Mouse (Mus musculus) embryonic facial prominence, embryonic 11.5 days (tissue): ENCODE results near the gene Slc38a9. TPM values are rescaled to one million over a fixed set of nuclear protein-coding genes. Genes with fewer than 3 reads are reported as not detected.
"Not testable (repeated sequence)": the region's sequence is repeated elsewhere in the genome, so short reads cannot be mapped to it uniquely, and the experiment has no call there.

ENCODE experiments used
- ATAC-seq: fragments of 200-750 bp; cut with Nextera tagmentation; replicated peaks from 2 replicates; pipeline ENCODE4 v1.8.0; 2017; ENCODE audit warnings: low read depth; ENCODE audit not compliant: insufficient number of reproducible peaks, low FRiP score, low TSS enrichment
- DNase-seq: peaks from one replicate; pipeline ENCODE4 v3.0.0-alpha.2; 2015; ENCODE audit warnings: low spot score
- H3K27ac ChIP-seq: fragments of 300-500 bp; sonication (generic); replicated peaks from 2 replicates; pipeline ENCODE4 v1.5.1; 2014; ENCODE audit warnings: mild to moderate bottlenecking, low read depth, low read length, control low read depth
- H3K27me3 ChIP-seq: fragments of 300-500 bp; sonication (generic); 2 replicates; pipeline ENCODE4 v1.6.1; 2014; ENCODE audit warnings: mild to moderate bottlenecking, low read length, moderate library complexity, mixed read lengths; ENCODE audit not compliant: control insufficient read depth, insufficient read depth
- H3K36me3 ChIP-seq: fragments of 300-500 bp; sonication (generic); replicated peaks from 2 replicates; pipeline ENCODE4 v1.6.1; 2014; ENCODE audit warnings: low read depth, mild to moderate bottlenecking, low read length, moderate library complexity, mixed read lengths; ENCODE audit not compliant: control insufficient read depth, insufficient read depth
- H3K4me1 ChIP-seq: fragments of 300-500 bp; sonication (generic); 2 replicates; pipeline ENCODE4 v1.6.1; 2014; ENCODE audit warnings: low read length, mixed read lengths; ENCODE audit not compliant: control insufficient read depth, insufficient read depth
- H3K4me2 ChIP-seq: fragments of 300-500 bp; sonication (generic); 2 replicates; pipeline ENCODE4 v1.6.1; 2014; ENCODE audit warnings: low read depth, mild to moderate bottlenecking, control low read depth, low read length, moderate library complexity
- H3K4me3 ChIP-seq: fragments of 300-500 bp; sonication (generic); 2 replicates; pipeline ENCODE4 v1.5.1; 2014; ENCODE audit warnings: low read depth, low read length, control low read depth
- H3K9ac ChIP-seq: fragments of 300-500 bp; sonication (generic); replicated peaks from 2 replicates; pipeline ENCODE4 v1.6.1; 2014; ENCODE audit warnings: mild to moderate bottlenecking, control low read depth, low read length
- H3K9me3 ChIP-seq: fragments of 300-500 bp; sonication (generic); replicated peaks from 2 replicates; pipeline ENCODE4 v1.6.1; 2016; ENCODE audit warnings: mild to moderate bottlenecking, low read length, inconsistent platforms, mixed read lengths; ENCODE audit not compliant: control insufficient read depth
- WGBS: fragments of 180-500 bp; shearing (Covaris S2); extraction: QIAGEN DNeasy Blood & Tissue Kit; methylation state at CpG from one replicate; pipeline ENCODE4 v1.1.7; 2014; 5-methylcytosine and 5-hydroxymethylcytosine counted together
- polyA plus RNA-seq: library from polyadenylated mRNA; unstranded; fragments of >200 nt; fragmentation: Nextera tagmentation; extraction: Ambion mirVana; gene quantifications from 2 replicates; pipeline ENCODE4 v1.2.1, GENCODE M21; 2014

Slc38a9 gene
- polyA plus RNA-seq, 1 experiment from 2014 or later, result 10.8 TPM

- H3K27me3 ChIP-seq, result no peaks in the 10 kb centered on the region
- DNase-seq (no peak), ATAC-seq (no peak)
- no peak overlapping the region for H3K4me2 ChIP-seq
- no peak overlapping the region for H3K9ac ChIP-seq
- no peak overlapping the region for H3K4me3 ChIP-seq
- no peaks in the 10 kb centered on the region for H3K9me3 ChIP-seq
- 93% methylated on average over 10 of the region's 10 CpGs for WGBS
- no peaks in the 10 kb centered on the region for H3K4me1 ChIP-seq
- no peak overlapping the region for H3K27ac ChIP-seq
- H3K36me3 ChIP-seq, result no peaks in the 10 kb centered on the region
These were observed 32.5 kb downstream of the Slc38a9 start for GRCm38 (mm10) chr13:112692870-112693553.

- H3K27me3 ChIP-seq, result no peaks in the 10 kb centered on the region
- no peaks in the 10 kb centered on the region for H3K9me3 ChIP-seq
- ATAC-seq (no peak), DNase-seq (no peak)
- WGBS, result 92% methylated on average over 8 of the region's 8 CpGs
- no peaks in the 10 kb centered on the region for H3K4me1 ChIP-seq
- H3K36me3 ChIP-seq, result no peaks in the 10 kb centered on the region
- no peak overlapping the region for H3K27ac ChIP-seq
- no peak overlapping the region for H3K4me3 ChIP-seq
- H3K4me2 ChIP-seq, result no peak overlapping the region
- H3K9ac ChIP-seq, result no peak overlapping the region
These were observed 35.1 kb downstream of the Slc38a9 start for GRCm38 (mm10) chr13:112695526-112696240.

- Histone ChIP-seq H3K27me3 (no peaks in the 10 kb centered on the region), H3K4me1 (no peaks in the 10 kb centered on the region), H3K36me3 (no peaks in the 10 kb centered on the region), H3K4me3 (no peak overlapping the region), H3K27ac (no peak overlapping the region), H3K9me3 (no peaks in the 10 kb centered on the region), H3K9ac (no peak overlapping the region), H3K4me2 (no peak overlapping the region)
- ATAC-seq (no peak), DNase-seq (no peak)
- 90% methylated on average over 8 of the region's 8 CpGs for WGBS
These were observed 40.7 kb downstream of the Slc38a9 start for GRCm38 (mm10) chr13:112701256-112701655.

GRCm38 (mm10) chr13:112706351-112706750 lies 45.8 kb downstream of the Slc38a9 start:
- DNase-seq (no peak), ATAC-seq (no peak)
- no peaks in the 10 kb centered on the region for H3K9me3 ChIP-seq
- H3K4me1 ChIP-seq, result no peaks in the 10 kb centered on the region
- no peak overlapping the region for H3K27ac ChIP-seq
- no peak overlapping the region for H3K9ac ChIP-seq
- H3K27me3 ChIP-seq, result no peaks in the 10 kb centered on the region
- no peak overlapping the region for H3K4me2 ChIP-seq
- WGBS, result 81% methylated on average over 4 of the region's 4 CpGs
- no peaks in the 10 kb centered on the region for H3K36me3 ChIP-seq
- no peak overlapping the region for H3K4me3 ChIP-seq

- no peak for ATAC-seq
- Histone ChIP-seq H3K36me3 (no peaks in the 10 kb centered on the region), H3K9me3 (no peaks in the 10 kb centered on the region), H3K9ac (no peak overlapping the region), H3K27me3 (no peaks in the 10 kb centered on the region), H3K4me1 (no peaks in the 10 kb centered on the region), H3K4me3 (no peak overlapping the region), H3K4me2 (no peak overlapping the region), H3K27ac (no peak overlapping the region)
- WGBS, result 90% methylated on average over 15 of the region's 15 CpGs
- no peak for DNase-seq
These were observed 59.7 kb downstream of the Slc38a9 start for GRCm38 (mm10) chr13:112720078-112720736.

GRCm38 (mm10) chr13:112721946-112722729 lies 61.6 kb downstream of the Slc38a9 start:
- no peak overlapping the region for H3K4me2 ChIP-seq
- no peak for ATAC-seq
- H3K36me3 ChIP-seq, result no peaks in the 10 kb centered on the region
- H3K9ac ChIP-seq, result no peak overlapping the region
- WGBS, result 44% methylated on average over 9 of the region's 9 CpGs
- H3K27ac ChIP-seq, result no peak overlapping the region
- no peaks in the 10 kb centered on the region for H3K4me1 ChIP-seq
- no peak overlapping the region for H3K4me3 ChIP-seq
- no peaks in the 10 kb centered on the region for H3K9me3 ChIP-seq
- DNase-seq, result peak; percentile 33
- H3K27me3 ChIP-seq, result no peaks in the 10 kb centered on the region

- not testable (repeated sequence) for H3K9me3 ChIP-seq, H3K9ac ChIP-seq, H3K27ac ChIP-seq, H3K4me3 ChIP-seq, H3K4me2 ChIP-seq, H3K4me1 ChIP-seq, H3K27me3 ChIP-seq, H3K36me3 ChIP-seq, ATAC-seq, DNase-seq
These were observed 63.7 kb downstream of the Slc38a9 start for GRCm38 (mm10) chr13:112724260-112724659.
